Mouse (Mus musculus): ENCODE measurements around the gene Tsacc. TPM values are rescaled to one million over a fixed set of nuclear protein-coding genes. Genes with fewer than 3 reads are reported as not detected.
"Not testable (repeated sequence)": the region's sequence is repeated elsewhere in the genome, so short reads cannot be mapped to it uniquely, and the experiment has no call there.

Gene Tsacc
- polyA plus RNA-seq, 1 experiment from 2014 or later, result 9.1 TPM

GRCm38 (mm10) chr3:88324951-88325405, 28.2 kb upstream of the Tsacc start, which contains the start of gene Glmp:
Gene Glmp, plus strand, starts transcription at chr3:88325023.
- Histone ChIP-seq H3K9ac (ENCODE audit: low read length) (peak within 1 kb of the TSS; percentile 76), H3K36me3 (ENCODE audit: control insufficient read depth, insufficient read depth, low read length) (peaks cover 22% of the 10 kb centered on the region), H3K27ac (replicated peaks) (peak within 1 kb of the TSS; percentile 41; the same call in 1 of the 2 replicates), H3K27me3 (ENCODE audit: control insufficient read depth, insufficient read depth, low read length) (no peaks in the 10 kb centered on the region), H3K4me3 (ENCODE audit: low read depth, low read length) (peak within 1 kb of the TSS; percentile 79), H3K4me1 (replicated peaks; ENCODE audit: control insufficient read depth, insufficient read depth) (peaks cover 3% of the 10 kb centered on the region; the same call in 1 of the 2 replicates), H3K9me3 (ENCODE audit: control insufficient read depth, low read length) (no peaks in the 10 kb centered on the region), H3K4me2 (replicated peaks; ENCODE audit: low read depth) (peak within 1 kb of the TSS; percentile 91)
- under 1% methylated on average over 10 of the region's 10 CpGs for WGBS
- peak; percentile 78 for ATAC-seq (ENCODE audit: low FRiP score, low TSS enrichment)
- DNase-seq (ENCODE audit: low spot score), result peak; percentile 68
- no peak for TF ChIP-seq EP300 (optimal IDR thresholded peaks at IDR 0.05)
- TF ChIP-seq CTCF (IDR thresholded peaks at IDR 0.05; ENCODE audit: low read depth), result no peak

GRCm38 (mm10) chr3:88299172-88299571, 2.4 kb upstream of the Tsacc start:
- Histone ChIP-seq H3K4me3 (ENCODE audit: low read depth, low read length) (no peak overlapping the region), H3K27ac (replicated peaks) (no peak overlapping the region), H3K9ac (ENCODE audit: low read length) (no peak overlapping the region), H3K4me2 (replicated peaks; ENCODE audit: low read depth) (no peak overlapping the region), H3K9me3 (ENCODE audit: control insufficient read depth, low read length) (no peaks in the 10 kb centered on the region), H3K4me1 (replicated peaks; ENCODE audit: control insufficient read depth, insufficient read depth) (no peaks in the 10 kb centered on the region), H3K36me3 (ENCODE audit: control insufficient read depth, insufficient read depth, low read length) (peaks cover 18% of the 10 kb centered on the region), H3K27me3 (ENCODE audit: control insufficient read depth, insufficient read depth, low read length) (no peaks in the 10 kb centered on the region)
- ATAC-seq (ENCODE audit: low FRiP score, low TSS enrichment) (no peak), DNase-seq (ENCODE audit: low spot score) (no peak)
- TF ChIP-seq CTCF (IDR thresholded peaks at IDR 0.05; ENCODE audit: low read depth) (no peak), EP300 (optimal IDR thresholded peaks at IDR 0.05) (no peak)
- 73% methylated on average over 1 of the region's 1 CpGs for WGBS

GRCm38 (mm10) chr3:88297321-88297851, 587 bp upstream of the Tsacc start:
- no peak for ATAC-seq (ENCODE audit: low FRiP score, low TSS enrichment)
- DNase-seq (ENCODE audit: low spot score), result no peak
- Histone ChIP-seq H3K4me2 (replicated peaks; ENCODE audit: low read depth) (peak overlapping the region; percentile 51), H3K27me3 (ENCODE audit: control insufficient read depth, insufficient read depth, low read length) (no peaks in the 10 kb centered on the region), H3K9ac (ENCODE audit: low read length) (peak overlapping the region; percentile 82), H3K9me3 (ENCODE audit: control insufficient read depth, low read length) (no peaks in the 10 kb centered on the region), H3K27ac (replicated peaks) (peak overlapping the region; percentile 93), H3K4me1 (replicated peaks; ENCODE audit: control insufficient read depth, insufficient read depth) (no peaks in the 10 kb centered on the region), H3K4me3 (ENCODE audit: low read depth, low read length) (peak overlapping the region; percentile 79), H3K36me3 (ENCODE audit: control insufficient read depth, insufficient read depth, low read length) (peaks cover 10% of the 10 kb centered on the region)
- no peak for TF ChIP-seq CTCF (IDR thresholded peaks at IDR 0.05; ENCODE audit: low read depth)
- no peak for TF ChIP-seq EP300 (optimal IDR thresholded peaks at IDR 0.05)
- under 1% methylated on average over 30 of the region's 30 CpGs for WGBS

- H3K4me1 ChIP-seq (replicated peaks; ENCODE audit: control insufficient read depth, insufficient read depth), result no peaks in the 10 kb centered on the region
- H3K9me3 ChIP-seq (ENCODE audit: control insufficient read depth, low read length), result no peaks in the 10 kb centered on the region
- no peak for DNase-seq (ENCODE audit: low spot score)
- 1% methylated on average over 12 of the region's 12 CpGs for WGBS
- H3K4me3 ChIP-seq (ENCODE audit: low read depth, low read length), result peak overlapping the region; percentile 79
- no peak for ATAC-seq (ENCODE audit: low FRiP score, low TSS enrichment)
- peaks cover 3% of the 10 kb centered on the region; the same call in 1 of the 2 replicates for H3K36me3 ChIP-seq (ENCODE audit: control insufficient read depth, insufficient read depth, low read length)
- TF ChIP-seq CTCF (IDR thresholded peaks at IDR 0.05; ENCODE audit: low read depth) (no peak), EP300 (optimal IDR thresholded peaks at IDR 0.05) (no peak)
- H3K9ac ChIP-seq (ENCODE audit: low read length), result peak overlapping the region; percentile 59
- no peaks in the 10 kb centered on the region for H3K27me3 ChIP-seq (ENCODE audit: control insufficient read depth, insufficient read depth, low read length)
- peak overlapping the region; percentile 87 for H3K27ac ChIP-seq (replicated peaks)
- peak overlapping the region; percentile 62 for H3K4me2 ChIP-seq (replicated peaks; ENCODE audit: low read depth)
These were observed 664 bp downstream of the Tsacc start for GRCm38 (mm10) chr3:88296110-88296560.

- not testable (repeated sequence) for H3K27me3 ChIP-seq (ENCODE audit: control insufficient read depth, insufficient read depth, low read length); H3K36me3 ChIP-seq (ENCODE audit: control insufficient read depth, insufficient read depth, low read length); H3K4me3 ChIP-seq (ENCODE audit: low read depth, low read length); H3K9me3 ChIP-seq (ENCODE audit: control insufficient read depth, low read length); DNase-seq (ENCODE audit: low spot score); H3K9ac ChIP-seq (ENCODE audit: low read length); ATAC-seq (ENCODE audit: low FRiP score, low TSS enrichment); H3K4me1 ChIP-seq (replicated peaks; ENCODE audit: control insufficient read depth, insufficient read depth); H3K27ac ChIP-seq (replicated peaks); H3K4me2 ChIP-seq (replicated peaks; ENCODE audit: low read depth)
- 46% methylated on average over 1 of the region's 1 CpGs for WGBS
These were observed 1.5 kb downstream of the Tsacc start for GRCm38 (mm10) chr3:88295272-88295671.

- TF ChIP-seq EP300 (optimal IDR thresholded peaks at IDR 0.05) (no peak), CTCF (IDR thresholded peaks at IDR 0.05; ENCODE audit: low read depth) (peak; percentile 68)
- Histone ChIP-seq H3K9ac (ENCODE audit: low read length) (no peak overlapping the region), H3K4me2 (replicated peaks; ENCODE audit: low read depth) (no peak overlapping the region), H3K4me1 (replicated peaks; ENCODE audit: control insufficient read depth, insufficient read depth) (no peaks in the 10 kb centered on the region), H3K27ac (replicated peaks) (no peak overlapping the region), H3K4me3 (ENCODE audit: low read depth, low read length) (no peak overlapping the region), H3K36me3 (ENCODE audit: control insufficient read depth, insufficient read depth, low read length) (no peaks in the 10 kb centered on the region; the same call in 1 of the 2 replicates), H3K27me3 (ENCODE audit: control insufficient read depth, insufficient read depth, low read length) (no peaks in the 10 kb centered on the region), H3K9me3 (ENCODE audit: control insufficient read depth, low read length) (no peaks in the 10 kb centered on the region)
- ATAC-seq (ENCODE audit: low FRiP score, low TSS enrichment), result no peak
- DNase-seq (ENCODE audit: low spot score), result no peak
- WGBS, result 42% methylated on average over 4 of the region's 4 CpGs
These were observed 4.8 kb downstream of the Tsacc start for GRCm38 (mm10) chr3:88291970-88292369.

- WGBS, result 68% methylated on average over 8 of the region's 10 CpGs
- not testable (repeated sequence) for H3K9ac ChIP-seq (ENCODE audit: low read length); H3K4me3 ChIP-seq (ENCODE audit: low read depth, low read length); H3K4me2 ChIP-seq (replicated peaks; ENCODE audit: low read depth); H3K4me1 ChIP-seq (replicated peaks; ENCODE audit: control insufficient read depth, insufficient read depth); DNase-seq (ENCODE audit: low spot score); H3K36me3 ChIP-seq (ENCODE audit: control insufficient read depth, insufficient read depth, low read length); H3K27me3 ChIP-seq (ENCODE audit: control insufficient read depth, insufficient read depth, low read length); H3K9me3 ChIP-seq (ENCODE audit: control insufficient read depth, low read length); H3K27ac ChIP-seq (replicated peaks)
- peak; percentile 63; the same call in 1 of the 2 replicates for ATAC-seq (ENCODE audit: low FRiP score, low TSS enrichment)
These were observed 8.6 kb downstream of the Tsacc start for GRCm38 (mm10) chr3:88288133-88288713.

All from stomach, postnatal 0 days (tissue).